Mouse (Mus musculus) heart, postnatal 4 days (tissue): ENCODE results near the gene Gm906. TPM values are rescaled to one million over a fixed set of nuclear protein-coding genes. Genes with fewer than 3 reads are reported as not detected.
A peak's percentile ranks its signal among the peaks of the same experiment; 100 is the strongest.
"Not testable (repeated sequence)": the region's sequence is repeated elsewhere in the genome, so short reads cannot be mapped to it uniquely, and the experiment has no call there.

Experiments used
- DNase-seq: peaks from one replicate; pipeline ENCODE4 v3.0.0; 2021
- microRNA-seq, 2 experiments: library from miRNA; unstranded; fragments of <30 nt; microRNA quantifications; one replicate each; pipeline ENCODE4 v1.2.0; 2021 to 2022
- total RNA-seq, 2 experiments: library from RNA; stranded (reverse); gene quantifications; 2 replicates each; pipeline ENCODE4 v1.2.3; 2021

The Gm906 gene
- total RNA-seq: not detected

DNA sequence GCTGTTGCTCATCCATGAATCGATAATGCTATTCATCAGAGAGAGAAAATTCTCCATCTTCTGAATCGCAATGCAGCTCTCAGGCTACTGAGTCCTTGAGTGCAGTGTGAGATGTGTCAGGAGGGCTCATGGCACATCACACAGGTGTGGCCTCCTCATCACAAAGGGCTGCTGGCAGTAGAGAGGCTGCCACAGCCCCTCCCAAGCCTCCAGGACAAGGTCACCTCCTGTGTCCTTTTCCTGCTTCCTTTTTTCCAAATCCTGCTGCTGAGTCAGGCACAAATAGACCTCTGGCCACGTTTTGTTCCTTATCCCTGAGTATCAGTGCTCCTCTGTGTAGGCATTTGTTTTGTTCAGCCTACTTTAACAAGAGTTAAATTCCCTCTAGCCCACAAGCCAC is at the start of gene Gm906:
Gene Gm906 (minus strand): TSS at position 101 of the 400 bp plus-strand sequence.
- not testable (repeated sequence) for DNase-seq

DNA sequence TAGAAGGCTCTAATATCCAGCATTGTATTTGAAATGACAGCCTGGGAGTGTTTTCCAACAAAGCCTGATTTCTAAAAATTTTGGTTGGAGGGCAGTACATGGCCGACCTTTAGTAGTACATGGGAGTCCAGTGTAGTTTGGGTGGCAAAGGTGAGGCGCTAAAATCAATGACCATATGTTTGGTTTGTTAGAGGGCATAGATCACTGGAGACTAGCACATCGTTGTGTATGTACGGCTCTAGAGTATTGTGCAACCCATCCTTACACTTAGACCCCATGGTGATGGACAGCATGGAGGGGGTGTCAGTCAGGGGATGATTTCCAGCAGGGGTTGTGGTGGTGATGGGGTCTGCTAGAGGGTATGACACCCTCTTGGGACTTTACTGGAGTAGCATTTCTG is 33.2 kb upstream of the Gm906 start:
- DNase-seq: not testable (repeated sequence)

DNA sequence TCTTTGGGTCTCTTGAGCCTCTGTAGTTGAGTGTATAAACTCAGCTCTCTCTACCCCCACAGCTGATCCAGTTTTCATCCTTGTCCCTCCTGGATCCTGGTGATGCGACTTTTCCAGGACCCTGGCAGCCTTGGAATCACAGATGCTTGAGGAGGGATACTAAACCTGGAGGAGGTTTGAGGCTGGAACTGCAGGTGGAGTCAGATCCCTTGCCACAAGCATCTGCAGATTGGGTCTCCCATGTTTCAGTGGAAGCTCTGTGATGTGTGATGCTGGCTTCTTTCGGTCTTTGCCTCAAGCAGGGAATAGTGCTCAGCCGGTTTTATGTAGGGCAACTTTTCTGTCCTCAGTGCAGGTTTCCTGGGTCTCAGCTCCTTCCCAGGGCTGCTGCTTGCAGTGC is 13.6 kb downstream of the Gm906 start:
- no peak for DNase-seq

DNA sequence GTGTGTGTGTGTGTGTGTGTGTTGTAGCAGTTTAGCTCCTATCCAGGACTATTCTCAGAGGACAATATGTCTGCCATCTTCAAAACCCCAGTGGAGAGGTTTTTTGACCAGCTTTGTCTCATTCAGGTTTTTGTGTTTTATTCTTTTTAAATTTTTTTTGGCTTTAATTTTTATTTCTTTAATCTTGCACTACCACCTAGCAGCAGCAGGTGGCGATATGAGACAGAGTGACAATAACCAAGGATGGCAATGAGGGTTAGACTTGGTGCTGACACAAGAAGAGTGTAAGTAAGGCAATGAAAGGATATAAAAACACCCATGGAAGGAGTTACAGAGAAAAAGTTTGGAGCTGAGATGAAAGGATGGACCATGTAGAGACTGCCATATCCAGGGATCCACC is 38.3 kb downstream of the Gm906 start:
- peak; percentile 45 for DNase-seq

DNA sequence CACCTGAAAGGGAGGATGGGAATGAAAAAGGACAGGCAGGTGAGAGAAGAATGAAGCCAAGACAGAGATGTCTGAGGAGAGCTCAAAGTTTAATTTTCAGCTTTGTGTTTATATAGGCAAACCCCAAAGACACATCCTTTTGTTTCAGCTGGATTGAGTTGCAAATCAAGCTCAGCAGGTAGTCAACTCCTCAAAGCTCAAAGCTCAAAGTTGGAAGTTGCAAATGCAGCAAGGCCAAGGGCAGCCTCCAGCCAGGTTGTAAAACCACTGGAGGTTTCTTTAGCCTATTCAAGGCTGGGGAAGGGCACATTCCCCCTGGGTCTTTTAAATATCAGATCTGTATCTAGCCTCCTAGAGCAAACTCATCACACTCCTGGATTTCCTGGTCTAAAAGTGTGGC is 39.9 kb downstream of the Gm906 start:
- DNase-seq: not testable (repeated sequence)

DNA sequence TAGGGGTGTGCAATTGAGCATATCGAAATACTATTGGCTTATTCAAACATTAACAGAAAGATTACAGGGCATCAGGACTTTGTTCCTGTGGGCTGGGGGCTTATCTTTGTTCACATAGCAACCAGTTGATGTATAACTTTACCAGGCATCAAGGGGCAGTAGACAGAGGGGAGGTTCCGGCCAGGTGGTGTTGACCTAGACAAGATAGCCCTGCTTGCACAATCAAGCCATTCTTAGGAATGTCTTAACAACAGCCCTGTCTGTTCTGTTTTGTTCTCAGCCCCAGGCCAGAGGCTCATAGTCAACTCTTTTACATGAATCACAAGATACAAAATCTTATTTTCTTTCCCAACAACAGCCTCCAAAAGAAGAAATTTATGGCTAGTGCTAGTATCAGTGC is 40.5 kb downstream of the Gm906 start:
- not testable (repeated sequence) for DNase-seq

DNA sequence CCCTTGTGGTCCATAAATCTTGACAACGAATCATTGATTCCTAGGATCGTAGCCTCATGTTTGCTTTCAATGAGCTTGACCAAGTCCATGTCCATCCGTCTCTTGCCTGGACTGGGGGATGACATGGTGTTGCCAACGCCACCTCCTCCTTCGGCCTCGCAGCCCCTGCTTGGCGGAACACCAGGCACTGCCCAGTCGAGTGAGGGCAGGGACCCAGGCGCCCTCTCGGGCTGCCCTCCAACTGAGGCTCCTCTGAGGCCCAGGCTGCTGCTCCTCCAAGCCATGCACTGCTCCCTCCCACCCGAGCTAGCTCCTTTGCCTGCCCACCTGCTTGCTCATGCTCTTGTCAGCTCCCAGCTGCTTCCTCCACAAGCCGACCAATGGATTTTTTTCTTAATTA is 42.1 kb downstream of the Gm906 start:
- DNase-seq: no peak

DNA sequence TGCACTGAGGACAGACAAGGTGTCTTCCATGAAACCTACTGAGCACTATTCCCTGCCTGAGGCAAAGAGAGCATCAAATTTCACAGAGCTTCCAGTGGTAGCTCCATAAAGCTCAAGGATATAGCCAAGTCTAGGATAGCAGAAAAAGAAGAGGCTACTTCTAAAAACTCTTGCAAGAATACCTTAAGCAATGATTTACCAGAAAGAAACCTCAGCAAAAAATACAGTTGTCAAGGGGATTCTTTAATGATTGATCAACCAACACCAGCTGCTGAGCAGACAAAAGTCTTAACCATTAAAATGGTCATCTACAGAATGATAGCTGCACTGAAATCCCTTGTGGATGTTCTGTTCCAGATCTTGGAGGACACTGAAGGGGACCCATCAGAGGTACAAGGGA is 53.3 kb downstream of the Gm906 start:
- DNase-seq: not testable (repeated sequence)

Small RNAs within 50 kb of the gene (microRNA-seq; reads per million reads assigned to microRNA genes)
- 0 reads per million in 2 experiments for gene Gm24017

Other genes starting within 250 kb of the Gm906 start
- 10 to 100 TPM; 11.7 to 16.2 TPM for gene Fbxw17, start 167.6 kb upstream of the Gm906 start, total RNA-seq
- gene Gm47429, start 193.6 kb upstream of the Gm906 start, total RNA-seq: not detected
- gene Nutm2, start 217.0 kb upstream of the Gm906 start, total RNA-seq: not detected